Mouse (Mus musculus) embryonic facial prominence, embryonic 14.5 days (tissue): ENCODE measurements at regions not wholly inside any gene's neighbourhood (a gene's known extent, or its start where the extent isn't known, plus 50 kb on each side); places are given as distances from the start of the nearest gene placed in this dataset.

Experiments
- ATAC-seq: fragments of 200-750 bp; cut with Nextera tagmentation; 2 replicates; pipeline ENCODE4 v1.8.0; 2017; ENCODE audit warnings: low read depth, moderate number of reproducible peaks, moderate TSS enrichment
- DNase-seq: peaks from one replicate; pipeline ENCODE4 v3.0.0-alpha.2; 2015; ENCODE audit warnings: low spot score
- H3K27ac ChIP-seq: fragments of 300-500 bp; sonication (generic); replicated peaks from 2 replicates; pipeline ENCODE4 v1.5.1; 2014; ENCODE audit warnings: low read depth, mild to moderate bottlenecking, low read length, moderate library complexity
- H3K27me3 ChIP-seq: fragments of 300-500 bp; sonication (generic); replicated peaks from 2 replicates; pipeline ENCODE4 v1.6.1; 2014; ENCODE audit warnings: low read length; ENCODE audit not compliant: control insufficient read depth, insufficient read depth
- H3K36me3 ChIP-seq: fragments of 300-500 bp; sonication (generic); 2 replicates; pipeline ENCODE4 v1.6.1; 2014; ENCODE audit warnings: low read length, mixed read lengths; ENCODE audit not compliant: control insufficient read depth, insufficient read depth
- H3K4me1 ChIP-seq: fragments of 300-500 bp; sonication (generic); 2 replicates; pipeline ENCODE4 v1.6.1; 2014; ENCODE audit warnings: antibody characterized with exemption, low read length; ENCODE audit not compliant: control insufficient read depth, insufficient read depth
- H3K4me2 ChIP-seq: fragments of 300-500 bp; sonication (generic); 2 replicates; pipeline ENCODE4 v1.6.1; 2014; ENCODE audit warnings: low read depth, mild to moderate bottlenecking, low read length, moderate library complexity, mixed read lengths
- H3K4me3 ChIP-seq: fragments of 300-500 bp; sonication (generic); 2 replicates; pipeline ENCODE4 v1.5.1; 2014; ENCODE audit warnings: low read depth, mild to moderate bottlenecking, low read length
- H3K9ac ChIP-seq: fragments of 300-500 bp; sonication (generic); 2 replicates; pipeline ENCODE4 v1.6.1; 2014; ENCODE audit warnings: low read depth, mild to moderate bottlenecking, low read length, moderate library complexity, mixed read lengths
- H3K9me3 ChIP-seq: fragments of 300-500 bp; sonication (generic); 2 replicates; pipeline ENCODE4 v1.6.1; 2016; ENCODE audit warnings: low read length; ENCODE audit not compliant: control insufficient read depth
- WGBS: fragments of 180-500 bp; shearing (Covaris S2); extraction: QIAGEN DNeasy Blood & Tissue Kit; methylation state at CpG from one replicate; pipeline ENCODE4 v1.1.7; 2014; 5-methylcytosine and 5-hydroxymethylcytosine counted together

- Histone ChIP-seq H3K4me1 (peaks cover 6% of the 10 kb centered on the region; the same call in 1 of the 2 replicates), H3K36me3 (no peaks in the 10 kb centered on the region), H3K9me3 (no peaks in the 10 kb centered on the region), H3K4me3 (no peak overlapping the region), H3K4me2 (no peak overlapping the region), H3K27me3 (no peaks in the 10 kb centered on the region), H3K9ac (no peak overlapping the region), H3K27ac (no peak overlapping the region)
- 39% methylated on average over 6 of the region's 6 CpGs for WGBS
- DNase-seq (peak; percentile 14), ATAC-seq (no peak)
Measured at GRCm38 (mm10) chr12:54407301-54407896, 203.7 kb upstream of the Egln3 start.

GRCm38 (mm10) chr12:54405066-54405465, 201.4 kb upstream of the Egln3 start:
- H3K4me2 ChIP-seq: peak overlapping the region; percentile 32
- 37% methylated on average over 13 of the region's 14 CpGs for WGBS

GRCm38 (mm10) chr12:54402591-54402990, 198.9 kb upstream of the Egln3 start:
- H3K4me3 ChIP-seq: no peak overlapping the region
- no peaks in the 10 kb centered on the region for H3K36me3 ChIP-seq
- no peak overlapping the region for H3K9ac ChIP-seq
- no peak for DNase-seq
- peaks cover 6% of the 10 kb centered on the region; the same call in 1 of the 2 replicates for H3K4me1 ChIP-seq
- no peak for ATAC-seq
- no peaks in the 10 kb centered on the region for H3K27me3 ChIP-seq
- WGBS: 83% methylated on average over 6 of the region's 6 CpGs
- no peaks in the 10 kb centered on the region for H3K9me3 ChIP-seq
- H3K27ac ChIP-seq: no peak overlapping the region
- no peak overlapping the region for H3K4me2 ChIP-seq

More at GRCm38 (mm10) chr12:54405066-54405465, 201.4 kb upstream of the Egln3 start:
- DNase-seq (peak; percentile 74), ATAC-seq (no peak)
- Histone ChIP-seq H3K36me3 (no peaks in the 10 kb centered on the region), H3K9me3 (no peaks in the 10 kb centered on the region), H3K9ac (no peak overlapping the region), H3K27ac (no peak overlapping the region), H3K27me3 (no peaks in the 10 kb centered on the region), H3K4me1 (peaks cover 6% of the 10 kb centered on the region; the same call in 1 of the 2 replicates), H3K4me3 (no peak overlapping the region)

GRCm38 (mm10) chr12:54401665-54402064, 198.0 kb upstream of the Egln3 start:
- no peaks in the 10 kb centered on the region for H3K27me3 ChIP-seq
- no peak overlapping the region for H3K4me3 ChIP-seq
- DNase-seq: peak; percentile 48
- H3K4me1 ChIP-seq: peaks cover 6% of the 10 kb centered on the region; the same call in 1 of the 2 replicates
- no peak overlapping the region for H3K9ac ChIP-seq
- H3K9me3 ChIP-seq: no peaks in the 10 kb centered on the region
- WGBS: 39% methylated on average over 1 of the region's 1 CpGs
- no peak overlapping the region for H3K27ac ChIP-seq
- H3K36me3 ChIP-seq: no peaks in the 10 kb centered on the region
- no peak for ATAC-seq
- no peak overlapping the region for H3K4me2 ChIP-seq

GRCm38 (mm10) chr12:54400084-54400483, 196.4 kb upstream of the Egln3 start:
- H3K27ac ChIP-seq: no peak overlapping the region
- WGBS: 77% methylated on average over 5 of the region's 5 CpGs
- no peak overlapping the region for H3K4me3 ChIP-seq
- H3K27me3 ChIP-seq: no peaks in the 10 kb centered on the region
- H3K4me1 ChIP-seq: no peaks in the 10 kb centered on the region
- H3K36me3 ChIP-seq: no peaks in the 10 kb centered on the region
- ATAC-seq (no peak), DNase-seq (no peak)
- H3K9ac ChIP-seq: no peak overlapping the region
- H3K4me2 ChIP-seq: no peak overlapping the region
- no peaks in the 10 kb centered on the region for H3K9me3 ChIP-seq

- H3K4me1 ChIP-seq: no peaks in the 10 kb centered on the region
- 62% methylated on average over 6 of the region's 6 CpGs for WGBS
- H3K27ac ChIP-seq: no peak overlapping the region
- H3K4me2 ChIP-seq: no peak overlapping the region
- H3K27me3 ChIP-seq: no peaks in the 10 kb centered on the region
- H3K9me3 ChIP-seq: no peaks in the 10 kb centered on the region
- ATAC-seq: no peak
- no peaks in the 10 kb centered on the region for H3K36me3 ChIP-seq
- no peak overlapping the region for H3K9ac ChIP-seq
- DNase-seq: peak; percentile 25
- no peak overlapping the region for H3K4me3 ChIP-seq
Measured at GRCm38 (mm10) chr12:54398080-54398479, 194.4 kb upstream of the Egln3 start.

GRCm38 (mm10) chr12:54396952-54397351, 193.3 kb upstream of the Egln3 start:
- Histone ChIP-seq H3K4me1 (no peaks in the 10 kb centered on the region), H3K4me2 (no peak overlapping the region), H3K36me3 (no peaks in the 10 kb centered on the region), H3K9me3 (no peaks in the 10 kb centered on the region), H3K4me3 (no peak overlapping the region), H3K27ac (no peak overlapping the region), H3K27me3 (no peaks in the 10 kb centered on the region), H3K9ac (no peak overlapping the region)
- no peak for DNase-seq
- no peak for ATAC-seq

GRCm38 (mm10) chr12:54396341-54396740, 192.7 kb upstream of the Egln3 start:
- no peak overlapping the region for H3K9ac ChIP-seq
- H3K27me3 ChIP-seq: no peaks in the 10 kb centered on the region
- ATAC-seq (no peak), DNase-seq (no peak)
- no peak overlapping the region for H3K4me2 ChIP-seq
- no peaks in the 10 kb centered on the region for H3K4me1 ChIP-seq
- WGBS: 68% methylated on average over 5 of the region's 5 CpGs
- H3K4me3 ChIP-seq: no peak overlapping the region
- no peaks in the 10 kb centered on the region for H3K9me3 ChIP-seq
- no peak overlapping the region for H3K27ac ChIP-seq
- H3K36me3 ChIP-seq: no peaks in the 10 kb centered on the region

GRCm38 (mm10) chr12:54385401-54385800, 181.7 kb upstream of the Egln3 start:
- Histone ChIP-seq H3K4me3 (no peak overlapping the region), H3K4me2 (no peak overlapping the region), H3K27me3 (no peaks in the 10 kb centered on the region), H3K36me3 (no peaks in the 10 kb centered on the region), H3K27ac (no peak overlapping the region), H3K9ac (no peak overlapping the region), H3K4me1 (no peaks in the 10 kb centered on the region), H3K9me3 (no peaks in the 10 kb centered on the region)
- ATAC-seq (peak; percentile 63; the same call in 1 of the 2 replicates), DNase-seq (peak; percentile 77)
- WGBS: 40% methylated on average over 4 of the region's 4 CpGs
